Mouse (Mus musculus) liver, embryonic 14.5 days (tissue): ENCODE results near the gene Pax7.

Experiments
- CTCF ChIP-seq: IDR thresholded peaks from 2 replicates; pipeline ENCODE4 v1.5.1; 2016; ENCODE audit warnings: antibody characterized with exemption, low read depth, control low read depth
- EP300 ChIP-seq: IDR thresholded peaks from 2 replicates; pipeline ENCODE4 v1.6.1; 2016; ENCODE audit warnings: antibody characterized with exemption, low read depth

DNA sequence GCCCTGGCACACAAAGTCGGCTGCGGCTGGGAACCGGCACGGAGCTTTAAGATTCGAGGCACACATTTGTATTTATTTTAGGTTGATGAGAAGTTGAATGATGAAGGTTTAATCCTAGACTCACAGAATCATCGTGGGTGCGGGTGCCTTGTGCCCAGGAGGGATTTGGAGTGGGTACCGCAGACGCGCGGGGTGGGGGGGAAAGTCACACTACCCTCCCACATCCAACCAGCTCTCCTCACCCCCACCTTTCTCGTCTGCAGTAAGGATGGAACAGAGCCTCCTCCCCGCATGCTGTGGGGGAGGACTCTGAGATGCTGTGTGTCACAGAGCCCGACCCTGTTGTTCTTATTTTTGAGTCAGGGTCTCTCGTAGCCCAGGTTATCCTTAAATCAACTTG, 18.1 kb upstream of the Pax7 start:
- TF ChIP-seq CTCF (no peak), EP300 (no peak)
